Mouse (Mus musculus): ENCODE measurements around the gene Vmn2r29. TPM values are rescaled to one million over a fixed set of nuclear protein-coding genes. Genes with fewer than 3 reads are reported as not detected.

Vmn2r29 gene
- polyA plus RNA-seq (2017; shearing (Covaris generic)) = 0.64 TPM

GRCm38 (mm10) chr7:7247228-7247627 lies at the start of gene Vmn2r29:
Vmn2r29 (minus strand) TSS chr7:7247328.

GRCm38 (mm10) chr7:7277966-7278567 lies 30.9 kb upstream of the Vmn2r29 start, which contains the start of gene Gm45844:
Gm45844 (minus strand) TSS chr7:7278289.

GRCm38 (mm10) chr7:7209313-7210151 lies 37.6 kb downstream of the Vmn2r29 start, which contains the start of gene Zfp772:
Zfp772 (minus strand) TSS chr7:7209998.

Other genes starting within 250 kb of the Vmn2r29 start
- 47.9 TPM for gene Zfp954, start 125.8 kb downstream of the Vmn2r29 start, polyA plus RNA-seq (2017; shearing (Covaris generic))
- 23.5 TPM for gene Zfp773, start 110.6 kb downstream of the Vmn2r29 start, polyA plus RNA-seq (2017; shearing (Covaris generic))
- gene Zfp418, start 76.0 kb downstream of the Vmn2r29 start, polyA plus RNA-seq (2017; shearing (Covaris generic)) = 1.8 TPM
- 2.5 TPM for gene Zfp772, start 37.3 kb downstream of the Vmn2r29 start, polyA plus RNA-seq (2017; shearing (Covaris generic))
- 2.5 TPM for gene Gm45844, start 31.0 kb upstream of the Vmn2r29 start, polyA plus RNA-seq (2017; shearing (Covaris generic))
- gene Clcn4, start 53.5 kb upstream of the Vmn2r29 start, polyA plus RNA-seq (2017; shearing (Covaris generic)) = 65.4 TPM
- gene Vmn2r30, start 90.3 kb upstream of the Vmn2r29 start, polyA plus RNA-seq (2017; shearing (Covaris generic)) = not detected
- gene Gm45783, start 127.2 kb upstream of the Vmn2r29 start, polyA plus RNA-seq (2017; shearing (Covaris generic)) = not detected
- 0.11 TPM for gene Vmn2r31, start 152.4 kb upstream of the Vmn2r29 start, polyA plus RNA-seq (2017; shearing (Covaris generic))
- not detected for gene Vmn2r32, start 232.7 kb upstream of the Vmn2r29 start, polyA plus RNA-seq (2017; shearing (Covaris generic))

Measured in effector memory CD4-positive, alpha-beta T cell, adult 5 months (primary cell).